ENCODE assay signal across 8 mouse cellular contexts in genomic region chr7:71378812-71379760, GRCm38 (mm10). TPM values are rescaled to one million over a fixed set of nuclear protein-coding genes. Genes with fewer than 3 reads are reported as not detected.
A peak's percentile ranks its signal among the peaks of the same experiment; 100 is the strongest.
DNase-seq lines count a peak whose midpoint lies in the region; ATAC-seq lines count a peak whose summit lies in the region.

No protein-coding gene starts in this region.

- no peak overlapping the region for H3K4me3 ChIP-seq in embryonic facial prominence, embryonic 15.5 days (replicated peaks)
- no peak overlapping the region for H3K4me3 ChIP-seq in intestine, embryonic 14.5 days (ENCODE audit: low read depth, low read length)
- no peak overlapping the region for H3K4me3 ChIP-seq in midbrain, embryonic 15.5 days

- no peaks in the 10 kb centered on the region for H3K27me3 ChIP-seq in embryonic facial prominence, embryonic 15.5 days
- no peaks in the 10 kb centered on the region for H3K27me3 ChIP-seq in intestine, embryonic 14.5 days (replicated peaks; ENCODE audit: control insufficient read depth, insufficient read depth, low read length)
- peaks cover 10% of the 10 kb centered on the region for H3K27me3 ChIP-seq in midbrain, embryonic 15.5 days (replicated peaks)

- H3K36me3 ChIP-seq in embryonic facial prominence, embryonic 15.5 days, result no peaks in the 10 kb centered on the region
- H3K36me3 ChIP-seq in intestine, embryonic 14.5 days (ENCODE audit: control insufficient read depth, insufficient read depth, low read length), result no peaks in the 10 kb centered on the region
- H3K36me3 ChIP-seq in midbrain, embryonic 15.5 days (replicated peaks), result no peaks in the 10 kb centered on the region

- 57% methylated on average over 18 of the region's 18 CpGs for WGBS in embryonic facial prominence, embryonic 15.5 days
- WGBS in intestine, embryonic 14.5 days, result 60% methylated on average over 18 of the region's 18 CpGs
- 43% methylated on average over 18 of the region's 18 CpGs for WGBS in midbrain, embryonic 15.5 days

- H3K9ac ChIP-seq in embryonic facial prominence, embryonic 15.5 days, result no peak overlapping the region
- no peak overlapping the region for H3K9ac ChIP-seq in intestine, embryonic 14.5 days (ENCODE audit: low read length)
- H3K9ac ChIP-seq in midbrain, embryonic 15.5 days, result no peak overlapping the region

- H3K9me3 ChIP-seq in embryonic facial prominence, embryonic 15.5 days (replicated peaks), result no peaks in the 10 kb centered on the region
- no peaks in the 10 kb centered on the region for H3K9me3 ChIP-seq in intestine, embryonic 14.5 days (ENCODE audit: control insufficient read depth, low read length)
- no peaks in the 10 kb centered on the region for H3K9me3 ChIP-seq in midbrain, embryonic 15.5 days

- peak; percentile 48 for DNase-seq in kidney, adult 18-20 months
- DNase-seq in kidney, adult 11 months, result no peak
- DNase-seq in adrenal gland, postnatal 14 days, result peak; percentile 37
- DNase-seq in intestine, embryonic 14.5 days (ENCODE audit: low spot score), result peak; percentile 61
- peak; percentile 14 for DNase-seq in liver
- no peak for DNase-seq in frontal cortex, postnatal 14 days (ENCODE audit: low spot score in 2 of 2)

- H3K27ac ChIP-seq in embryonic facial prominence, embryonic 15.5 days (replicated peaks), result no peak overlapping the region
- H3K27ac ChIP-seq in intestine, embryonic 14.5 days (ENCODE audit: low read depth), result no peak overlapping the region
- H3K27ac ChIP-seq in midbrain, embryonic 15.5 days, result no peak overlapping the region

- peak; percentile 55; the same call in 1 of the 2 replicates for ATAC-seq in embryonic facial prominence, embryonic 15.5 days (ENCODE audit: insufficient number of reproducible peaks, low FRiP score, low TSS enrichment, low read depth)
- no peak for ATAC-seq in intestine, embryonic 14.5 days (replicated peaks; ENCODE audit: low FRiP score, low TSS enrichment, low read depth)
- ATAC-seq in midbrain, embryonic 15.5 days (replicated peaks), result peak; percentile 58; the same call in 1 of the 2 replicates

- no peak overlapping the region for H3K4me2 ChIP-seq in embryonic facial prominence, embryonic 15.5 days (replicated peaks)
- no peak overlapping the region for H3K4me2 ChIP-seq in intestine, embryonic 14.5 days (ENCODE audit: low read length)
- H3K4me2 ChIP-seq in midbrain, embryonic 15.5 days, result no peak overlapping the region

- 0 out of 2 replicates have a peak, but pooled peaks cover 12% of the 10 kb centered on the region for H3K4me1 ChIP-seq in embryonic facial prominence, embryonic 15.5 days
- H3K4me1 ChIP-seq in intestine, embryonic 14.5 days (replicated peaks; ENCODE audit: control insufficient read depth, insufficient read depth, low read length), result peaks cover 36% of the 10 kb centered on the region
- peaks cover 9% of the 10 kb centered on the region for H3K4me1 ChIP-seq in midbrain, embryonic 15.5 days

RNA-seq across cellular contexts. Expression of gene Gm10295, which starts 27.8 kb away (rescaled TPM):
- not detected in 2 replicates for total RNA-seq in adrenal gland, postnatal 14 days (2021)
- polyA plus RNA-seq in embryonic facial prominence, embryonic 15.5 days (2015; fragmentation: Nextera tagmentation; extraction: Ambion mirVana), result not detected in 2 replicates
- not detected in 2 replicates for polyA plus RNA-seq in intestine, embryonic 14.5 days (2014; fragmentation: Nextera tagmentation; extraction: Ambion mirVana)
- polyA plus RNA-seq in midbrain, embryonic 15.5 days (2015; fragmentation: Nextera tagmentation; extraction: Ambion mirVana), result not detected in 2 replicates

Comparison
In these comparisons a context has a peak if more than half of its experiments do, and no peak if none do; other contexts are left out.
1. DNase-seq: peak in kidney, adult 18-20 months (single experiment), adrenal gland, postnatal 14 days (single experiment), intestine, embryonic 14.5 days (single experiment) and liver (single experiment); none in kidney, adult 11 months (single experiment) and frontal cortex, postnatal 14 days (0 of 2).